Mouse (Mus musculus) adrenal gland, adult 18-20 months (tissue): ENCODE results near the gene Olfr65. TPM values are rescaled to one million over a fixed set of nuclear protein-coding genes. Genes with fewer than 3 reads are reported as not detected.

Experiments
- DNase-seq, 2 experiments: peaks; one replicate each; pipeline ENCODE4 v3.0.0; 2021 to 2022; ENCODE audit warnings: low spot score in 2 of 2
- long read RNA-seq, 2 experiments: library from polyadenylated mRNA; stranded (forward); transcript quantifications; one replicate each; pipeline ENCODE4 v2.0.0; 2021
- total RNA-seq, 2 experiments: library from RNA; stranded (reverse); gene quantifications; 1 replicate in 1 of 2; 2 replicates in 1 of 2; pipeline ENCODE4 v1.2.3; 2021

Olfr65 gene
- total RNA-seq: not detected
- long read RNA-seq, experiment 1: 0 reads
- long read RNA-seq, experiment 2: 0 reads

GRCm38 (mm10) chr7:103903187-103903586 lies at the start of gene Olfr65:
Gene Olfr65, plus strand, starts transcription at chr7:103903487.
- no peak for DNase-seq

DNA sequence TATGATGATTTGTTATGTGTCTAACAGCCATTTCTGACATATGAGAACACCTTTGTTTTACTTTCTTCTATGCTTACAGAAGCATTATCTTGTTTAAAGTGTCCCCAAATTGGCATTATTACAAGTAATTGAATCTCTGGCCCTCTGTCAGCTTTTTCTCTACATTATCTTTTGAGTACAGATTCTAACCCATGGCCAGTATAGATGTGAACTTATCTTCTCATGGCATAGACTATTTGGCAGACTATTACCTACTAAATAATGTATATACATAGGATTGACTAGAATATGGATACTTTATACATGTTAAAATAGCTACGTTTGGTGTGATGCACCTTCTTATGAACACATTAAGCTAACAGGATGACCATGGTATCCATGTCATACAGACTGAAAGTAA lies 48.6 kb upstream of the Olfr65 start:
- no peak for DNase-seq

DNA sequence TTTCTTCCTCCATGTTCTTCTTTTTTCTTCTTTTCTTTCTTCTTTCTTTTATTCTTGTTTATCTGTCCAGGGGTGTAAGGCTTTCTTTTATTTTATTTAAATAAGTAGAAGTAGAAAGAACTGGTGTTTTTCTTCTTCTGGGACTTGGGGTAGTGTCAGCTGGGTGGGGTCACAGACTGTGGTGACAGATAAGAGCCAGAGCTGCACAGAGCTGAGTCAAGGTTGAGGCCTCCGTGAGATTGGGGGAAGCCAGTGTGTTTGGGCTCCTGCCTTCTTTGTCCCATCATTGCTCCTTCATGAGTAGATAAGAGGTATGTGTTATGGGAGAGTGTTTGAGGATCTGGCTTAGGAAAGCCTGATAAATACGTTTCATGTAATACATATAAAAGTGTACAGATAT lies 44.2 kb upstream of the Olfr65 start:
- DNase-seq: no peak

- DNase-seq: peak; percentile 23 to 31
These were observed 42.4 kb upstream of the Olfr65 start for GRCm38 (mm10) chr7:103860855-103861254.

- DNase-seq: no peak
These were observed 41.8 kb upstream of the Olfr65 start for GRCm38 (mm10) chr7:103861531-103861930.

GRCm38 (mm10) chr7:103865716-103866115 lies 37.6 kb upstream of the Olfr65 start:
- DNase-seq: no peak

DNA sequence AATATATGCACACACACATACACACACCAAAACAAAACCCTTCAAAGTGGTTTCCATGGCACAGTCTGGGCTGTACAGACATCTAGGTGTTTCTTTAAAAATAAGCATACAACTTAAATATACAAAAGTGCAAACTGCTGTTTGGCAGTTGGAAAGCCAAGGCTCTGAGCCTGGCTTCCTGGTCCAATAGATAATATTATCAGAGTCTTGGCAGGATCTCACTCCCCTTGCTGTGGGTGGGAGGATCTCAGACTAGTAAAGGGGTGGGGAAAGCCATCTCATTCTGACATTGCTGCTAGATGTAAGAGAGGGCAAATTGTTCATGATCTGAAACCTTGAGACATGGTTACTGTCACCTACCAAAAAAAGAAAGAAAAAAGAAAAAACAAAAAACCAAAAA lies 32.6 kb upstream of the Olfr65 start:
- DNase-seq: no peak

GRCm38 (mm10) chr7:103873064-103873463 lies 30.2 kb upstream of the Olfr65 start:
- no peak for DNase-seq

DNA sequence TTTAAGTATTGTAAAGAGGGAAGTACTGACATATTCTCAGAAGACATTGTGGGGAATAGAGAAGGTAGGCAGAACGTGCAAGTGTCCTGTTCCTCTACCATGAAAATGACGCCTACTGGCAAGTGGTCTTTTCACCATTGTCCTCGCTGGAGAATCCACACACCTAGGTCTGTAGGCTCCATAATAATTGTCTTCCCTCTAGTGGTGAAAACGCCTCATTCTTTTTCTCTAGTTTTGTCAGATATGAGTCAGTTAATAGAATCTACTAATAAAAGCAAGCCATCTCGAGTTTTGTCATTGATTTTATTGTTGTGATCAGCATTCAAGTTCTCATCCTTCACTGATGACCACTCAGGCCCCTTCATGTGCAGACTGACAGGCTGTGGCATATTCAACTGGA lies 28.8 kb upstream of the Olfr65 start:
- no peak for DNase-seq

GRCm38 (mm10) chr7:103877093-103877492 lies 26.2 kb upstream of the Olfr65 start:
- no peak for DNase-seq

DNA sequence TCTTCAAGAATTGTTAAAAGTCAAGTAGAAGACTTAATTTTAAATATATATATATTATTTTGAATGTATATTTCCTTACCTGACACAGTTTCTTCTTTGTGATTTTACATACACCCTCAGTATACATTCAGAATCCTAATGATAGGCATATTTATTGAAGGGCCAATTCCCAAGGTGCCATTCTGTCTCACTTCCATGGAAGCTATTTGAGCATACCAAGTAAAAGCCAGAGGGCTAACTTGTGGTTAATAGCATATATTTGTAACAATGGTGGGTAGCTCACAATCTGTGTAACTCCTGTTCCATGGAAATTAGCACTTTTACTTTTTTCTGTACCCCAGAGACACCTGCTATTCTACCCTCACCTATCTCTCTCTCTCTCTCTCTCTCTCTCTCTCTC lies 17.1 kb upstream of the Olfr65 start, which contains the start of gene Olfr66:
Olfr66 (minus strand) TSS at position 101 of the 400 bp plus-strand sequence.
- DNase-seq: no peak

- DNase-seq: no peak
These were observed 8.9 kb upstream of the Olfr65 start, which contains the start of gene Olfr64 for GRCm38 (mm10) chr7:103894385-103894784. Gene Olfr64, minus strand, starts transcription at chr7:103894485.

GRCm38 (mm10) chr7:103910047-103910446 lies 6.8 kb downstream of the Olfr65 start:
- no peak for DNase-seq

DNA sequence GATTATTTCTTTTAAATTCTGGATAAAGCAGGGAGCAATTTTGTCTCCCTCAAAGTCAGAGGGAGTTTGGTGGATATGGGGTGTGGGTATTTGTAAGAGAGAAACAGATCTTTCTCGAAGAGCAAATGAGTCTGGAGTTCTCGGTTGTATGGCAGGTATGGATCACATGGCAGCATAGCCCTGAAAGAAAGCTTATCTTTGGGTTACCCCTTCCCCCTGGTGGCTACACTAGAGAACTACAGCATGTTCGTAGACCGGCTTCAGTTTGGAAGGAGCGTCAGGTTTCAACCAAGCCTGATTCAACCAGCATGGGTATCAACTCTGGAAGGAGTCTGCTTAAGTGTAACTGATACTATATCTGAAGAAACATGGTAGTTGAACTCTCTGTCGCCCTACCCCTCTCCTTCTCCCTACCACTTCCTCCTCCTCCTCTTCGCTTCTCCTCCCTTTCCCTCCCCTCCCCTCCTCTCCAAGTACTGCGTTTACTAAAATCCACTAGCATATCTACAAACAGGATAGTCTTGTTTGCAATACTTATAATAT lies 9.8 kb downstream of the Olfr65 start:
- DNase-seq: no peak

GRCm38 (mm10) chr7:103915338-103915737 lies 12.1 kb downstream of the Olfr65 start:
- no peak for DNase-seq

- no peak for DNase-seq
These were observed 25.2 kb downstream of the Olfr65 start, which contains the start of gene Olfr631 for GRCm38 (mm10) chr7:103928525-103928924. Gene Olfr631, plus strand, starts transcription at chr7:103928825.

DNA sequence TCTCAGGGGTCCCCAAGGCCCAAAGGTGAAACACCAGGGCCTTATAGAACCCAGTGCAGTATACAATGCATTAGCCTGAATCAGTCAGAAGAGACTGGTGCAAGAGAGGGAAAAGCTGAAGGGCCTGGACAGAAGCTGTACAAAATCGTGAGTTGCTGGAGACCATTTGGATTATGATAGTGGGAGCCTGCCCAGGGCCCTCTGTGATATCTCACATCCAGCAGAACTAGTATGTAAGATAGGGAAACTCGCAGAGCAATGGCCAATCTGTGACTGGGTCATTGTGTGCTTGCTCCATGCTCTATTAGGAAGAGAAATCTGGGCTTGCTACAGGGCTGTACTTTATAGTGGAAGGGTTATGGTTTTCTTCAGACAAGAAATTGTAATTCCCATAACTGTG lies 31.0 kb downstream of the Olfr65 start, which contains the start of gene Olfr632:
Olfr632 (plus strand) TSS at position 84 of the 400 bp plus-strand sequence.
- no peak for DNase-seq

GRCm38 (mm10) chr7:103942730-103943129 lies 39.4 kb downstream of the Olfr65 start:
- peak; percentile 18 to 23 for DNase-seq

DNA sequence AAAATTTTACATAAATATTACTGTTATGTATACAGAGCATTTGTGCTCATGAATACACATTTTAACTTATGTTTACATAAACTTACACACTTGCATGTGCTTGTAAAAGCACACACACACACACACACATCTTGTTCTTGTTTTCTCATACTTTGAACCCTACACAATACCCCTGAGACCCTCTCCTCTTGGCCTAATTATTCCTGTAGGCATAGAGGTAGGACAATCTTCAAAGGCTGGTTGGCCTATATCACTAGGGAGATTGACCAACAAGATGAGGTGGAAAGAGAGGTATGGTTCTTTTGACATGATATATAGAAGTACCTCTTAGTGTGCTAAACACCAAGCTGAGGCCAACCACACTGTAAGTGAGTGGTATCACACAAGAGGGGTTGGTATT lies 40.9 kb downstream of the Olfr65 start, which contains the start of gene Olfr633:
Olfr633 (plus strand) TSS at position 301 of the 400 bp plus-strand sequence.
- DNase-seq: no peak
